Mouse (Mus musculus) MN1 (cell line): ENCODE measurements around the gene Meis1.

Source experiments
- DNase-seq: peaks from one replicate; pipeline ENCODE4 v3.0.0-alpha.2; 2016; ENCODE audit warnings: low spot score

Meis1 gene

GRCm38 (mm10) chr11:18947434-18947833 lies 71.4 kb downstream of the Meis1 start:
- DNase-seq: no peak

- no peak for DNase-seq
These were observed 73.0 kb downstream of the Meis1 start for GRCm38 (mm10) chr11:18945778-18946177.

GRCm38 (mm10) chr11:18944972-18945625 lies 73.7 kb downstream of the Meis1 start:
- DNase-seq: peak; percentile 34

GRCm38 (mm10) chr11:18944209-18944608 lies 74.6 kb downstream of the Meis1 start:
- DNase-seq: no peak

GRCm38 (mm10) chr11:18942990-18943389 lies 75.8 kb downstream of the Meis1 start:
- no peak for DNase-seq

- DNase-seq: peak; percentile 84
These were observed 77.9 kb downstream of the Meis1 start for GRCm38 (mm10) chr11:18940916-18941315.

- peak; percentile 41 for DNase-seq
These were observed 83.9 kb downstream of the Meis1 start for GRCm38 (mm10) chr11:18934921-18935320.

- peak; percentile 48 for DNase-seq
These were observed 87.5 kb downstream of the Meis1 start for GRCm38 (mm10) chr11:18931001-18931874.

GRCm38 (mm10) chr11:18929779-18930728 lies 88.7 kb downstream of the Meis1 start:
- DNase-seq: peak; percentile 76

- peak; percentile 95 for DNase-seq
These were observed 91.4 kb downstream of the Meis1 start for GRCm38 (mm10) chr11:18927351-18927750.

GRCm38 (mm10) chr11:18926798-18927197 lies 92.0 kb downstream of the Meis1 start:
- peak; percentile 26 for DNase-seq

- no peak for DNase-seq
These were observed 94.0 kb downstream of the Meis1 start for GRCm38 (mm10) chr11:18924583-18925334.

- no peak for DNase-seq
These were observed 95.5 kb downstream of the Meis1 start for GRCm38 (mm10) chr11:18923274-18923673.

- no peak for DNase-seq
These were observed 98.1 kb downstream of the Meis1 start for GRCm38 (mm10) chr11:18920651-18921050.

- DNase-seq: no peak
These were observed 99.5 kb downstream of the Meis1 start for GRCm38 (mm10) chr11:18919162-18919762.

GRCm38 (mm10) chr11:18917887-18918286 lies 100.9 kb downstream of the Meis1 start:
- no peak for DNase-seq

- DNase-seq: no peak
These were observed 105.5 kb downstream of the Meis1 start for GRCm38 (mm10) chr11:18913251-18913650.

- peak; percentile 79 for DNase-seq
These were observed 106.3 kb downstream of the Meis1 start for GRCm38 (mm10) chr11:18912311-18913019.

GRCm38 (mm10) chr11:18906866-18907265 lies 111.9 kb downstream of the Meis1 start:
- DNase-seq: no peak

GRCm38 (mm10) chr11:18905431-18905830 lies 113.4 kb downstream of the Meis1 start:
- DNase-seq: peak; percentile 29
